Mouse (Mus musculus) heart, adult 8-10 months (tissue): ENCODE data around the gene Ankrd54. TPM values are rescaled to one million over a fixed set of nuclear protein-coding genes. Genes with fewer than 3 reads are reported as not detected.
"Not testable (repeated sequence)": the region's sequence is repeated elsewhere in the genome, so short reads cannot be mapped to it uniquely, and the experiment has no call there.

Experiments
- DNase-seq: peaks from one replicate; pipeline ENCODE4 v3.0.0; 2022; ENCODE audit warnings: low spot score
- total RNA-seq, 4 experiments: library from RNA; stranded (reverse); gene quantifications; 2 replicates each; pipeline ENCODE4 v1.2.4; 2022

Gene Ankrd54
- total RNA-seq, 4 experiments from 2014 or later = 6.3 to 8.0 (median 7.6) TPM

DNA sequence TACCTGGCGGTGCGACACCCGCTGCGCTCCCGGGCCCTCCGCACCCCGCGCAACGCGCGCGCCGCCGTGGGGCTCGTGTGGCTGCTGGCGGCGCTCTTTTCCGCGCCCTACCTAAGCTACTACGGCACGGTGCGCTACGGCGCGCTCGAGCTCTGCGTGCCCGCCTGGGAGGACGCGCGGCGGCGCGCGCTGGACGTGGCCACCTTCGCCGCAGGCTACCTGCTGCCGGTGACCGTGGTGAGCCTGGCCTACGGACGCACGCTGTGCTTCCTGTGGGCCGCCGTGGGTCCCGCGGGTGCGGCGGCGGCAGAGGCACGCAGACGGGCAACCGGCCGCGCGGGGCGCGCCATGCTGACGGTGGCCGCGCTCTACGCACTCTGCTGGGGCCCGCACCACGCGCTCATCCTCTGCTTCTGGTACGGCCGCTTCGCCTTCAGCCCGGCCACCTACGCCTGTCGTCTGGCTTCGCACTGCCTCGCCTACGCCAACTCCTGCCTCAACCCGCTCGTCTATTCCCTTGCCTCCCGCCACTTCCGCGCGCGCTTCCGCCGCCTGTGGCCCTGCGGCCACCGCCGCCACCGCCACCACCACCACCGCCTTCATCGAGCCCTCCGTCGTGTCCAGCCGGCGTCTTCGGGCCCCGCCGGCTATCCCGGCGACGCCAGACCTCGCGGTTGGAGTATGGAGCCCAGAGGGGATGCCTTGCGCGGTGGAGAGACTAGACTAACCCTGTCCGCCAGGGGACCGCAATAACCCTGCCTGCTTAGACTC, 19.8 kb downstream of the Ankrd54 start:
- no peak for DNase-seq

DNA sequence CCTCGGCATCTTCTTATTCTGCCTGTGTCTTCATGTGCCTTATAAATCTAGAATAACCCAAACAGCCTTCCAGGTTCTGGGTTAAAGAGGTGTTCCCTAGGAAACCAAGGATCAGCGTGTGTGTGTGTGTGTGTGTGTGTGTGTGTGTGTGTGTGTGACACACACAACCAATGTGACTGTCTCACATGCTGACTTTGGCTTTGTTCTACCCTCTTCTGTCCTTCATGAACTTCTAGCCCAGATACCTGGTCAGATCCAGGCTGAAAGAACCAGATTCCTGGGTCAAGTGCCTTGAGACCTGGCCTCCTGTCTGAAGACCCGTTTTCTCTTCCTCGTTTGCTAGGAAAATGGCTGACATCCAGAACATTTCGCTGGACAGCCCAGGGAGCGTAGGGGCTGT, 21.1 kb downstream of the Ankrd54 start, which contains the start of gene Galr3:
Gene Galr3 (plus strand): TSS at position 301 of the 400 bp plus-strand sequence.
- DNase-seq = no peak

DNA sequence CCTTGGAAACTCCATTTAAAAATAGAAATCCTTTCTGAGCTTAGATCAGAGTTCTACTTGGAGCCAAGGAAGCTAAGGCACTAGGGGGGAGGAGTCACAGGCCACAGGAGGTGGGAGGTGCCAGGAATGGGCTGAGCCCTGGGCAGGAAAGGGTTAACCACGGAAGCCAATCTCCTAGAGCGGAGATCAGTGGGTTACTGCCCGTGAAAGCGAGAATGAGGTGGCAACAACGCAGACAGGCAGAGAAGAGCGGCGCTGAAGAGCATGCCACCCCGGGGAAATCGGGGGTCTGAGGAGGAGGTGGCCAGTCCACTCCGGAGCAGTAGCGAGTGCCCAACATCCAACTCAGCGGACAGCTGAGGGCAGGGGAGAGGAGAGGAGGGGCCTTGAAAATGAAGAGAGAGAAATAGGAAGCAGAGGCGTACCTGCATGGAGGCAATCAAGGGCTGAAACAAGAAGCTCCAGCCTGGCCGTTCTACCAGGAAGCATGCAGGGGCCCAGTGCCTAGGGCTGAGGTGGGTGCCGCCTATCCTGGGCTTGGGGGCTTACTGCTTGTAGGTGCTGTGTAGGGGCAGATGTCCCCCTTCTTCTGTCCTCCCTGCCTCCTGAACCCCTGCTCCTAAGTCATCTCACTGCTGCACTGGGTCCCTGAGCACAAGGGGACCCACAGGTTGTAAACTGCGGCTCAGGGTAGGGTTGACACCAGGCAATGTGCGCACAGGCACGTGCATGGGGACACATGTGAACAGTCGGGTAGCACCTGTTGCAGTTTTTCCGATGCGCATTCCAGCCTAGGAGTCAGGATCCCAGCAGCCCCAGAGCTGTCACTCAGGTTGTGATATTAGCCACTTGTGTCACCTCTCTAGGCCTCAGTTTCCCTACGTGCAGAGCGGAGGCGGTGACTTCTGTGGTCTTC, 21.9 kb downstream of the Ankrd54 start:
- no peak for DNase-seq

DNA sequence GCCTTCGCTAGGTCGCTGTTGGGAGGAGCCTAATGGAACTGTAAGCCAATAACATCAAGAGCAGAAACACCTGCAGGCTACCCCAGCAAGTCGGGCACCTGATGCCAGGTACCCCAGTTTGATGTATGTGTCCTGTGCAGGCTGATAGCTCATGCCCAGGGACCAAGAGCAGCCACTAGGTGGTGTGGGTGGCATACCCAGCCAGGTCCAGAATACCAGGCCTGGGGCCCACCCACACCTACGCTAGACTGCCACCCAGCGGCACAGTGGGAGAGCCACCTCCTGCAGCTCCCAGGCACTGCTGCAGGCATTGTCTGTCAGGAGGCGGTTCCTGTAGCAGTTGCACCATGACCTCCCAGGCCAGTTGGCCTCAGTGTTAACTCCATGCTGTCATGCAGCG, 23.8 kb downstream of the Ankrd54 start:
- no peak for DNase-seq

DNA sequence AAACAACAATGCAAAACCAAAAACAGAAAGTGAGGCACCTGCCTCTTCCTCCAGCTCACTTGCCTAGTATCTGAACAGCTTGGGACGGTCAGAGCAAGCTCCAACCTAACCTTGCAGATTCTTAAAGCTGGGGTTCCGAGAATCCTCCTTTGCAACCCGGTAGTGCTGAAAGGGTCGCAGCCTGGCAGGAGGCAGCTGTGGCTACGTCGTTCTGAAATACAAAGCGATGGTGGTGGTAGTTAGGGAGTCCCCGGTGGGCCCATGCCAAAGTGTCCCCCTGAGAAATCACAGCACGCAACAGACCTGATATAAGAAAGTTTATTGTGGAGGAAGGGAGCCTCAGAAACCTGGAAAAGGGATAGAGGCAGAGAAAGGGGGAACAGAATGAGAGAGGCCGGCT, 24.4 kb downstream of the Ankrd54 start:
- no peak for DNase-seq

DNA sequence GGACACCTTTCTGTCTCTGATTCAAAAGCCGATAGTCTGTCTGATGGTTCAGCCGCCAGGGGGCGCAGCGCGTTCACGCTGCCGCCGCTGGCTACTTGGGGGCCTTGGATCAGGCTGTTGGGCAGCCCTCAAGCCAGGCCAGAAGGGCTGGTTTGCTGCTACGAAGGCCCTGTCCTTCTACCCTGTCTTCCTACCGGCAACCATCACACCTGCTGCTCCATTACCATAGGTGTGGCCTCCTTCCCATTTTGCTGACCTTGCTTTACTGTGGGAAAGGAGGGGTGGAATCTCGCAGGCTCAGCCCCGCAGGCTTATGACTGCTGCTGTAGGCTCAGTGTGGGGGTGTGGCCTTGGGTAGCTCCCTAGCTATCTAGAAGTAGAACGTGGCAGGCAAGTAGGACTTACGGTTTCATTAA, 24.8 kb downstream of the Ankrd54 start:
- peak; percentile 67 for DNase-seq

DNA sequence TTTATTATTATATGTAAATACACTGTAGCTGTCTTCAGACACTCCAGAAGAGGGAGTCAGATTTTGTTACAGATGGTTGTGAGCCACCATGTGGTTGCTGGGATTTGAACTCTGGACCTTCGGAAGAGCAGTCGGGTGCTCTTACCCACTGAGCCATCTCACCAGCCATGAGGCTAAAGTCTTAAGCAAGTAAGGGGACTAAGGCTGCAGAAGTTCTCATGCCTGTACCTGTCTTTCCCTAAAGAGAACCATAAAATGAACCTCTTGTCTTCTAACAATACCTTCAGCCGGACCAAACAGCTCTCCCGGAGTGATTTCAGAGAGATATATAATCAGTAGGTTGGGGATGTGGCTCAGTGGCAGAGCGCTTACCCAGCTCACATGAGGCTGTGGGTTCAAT, 30.8 kb downstream of the Ankrd54 start:
- DNase-seq = not testable (repeated sequence)

DNA sequence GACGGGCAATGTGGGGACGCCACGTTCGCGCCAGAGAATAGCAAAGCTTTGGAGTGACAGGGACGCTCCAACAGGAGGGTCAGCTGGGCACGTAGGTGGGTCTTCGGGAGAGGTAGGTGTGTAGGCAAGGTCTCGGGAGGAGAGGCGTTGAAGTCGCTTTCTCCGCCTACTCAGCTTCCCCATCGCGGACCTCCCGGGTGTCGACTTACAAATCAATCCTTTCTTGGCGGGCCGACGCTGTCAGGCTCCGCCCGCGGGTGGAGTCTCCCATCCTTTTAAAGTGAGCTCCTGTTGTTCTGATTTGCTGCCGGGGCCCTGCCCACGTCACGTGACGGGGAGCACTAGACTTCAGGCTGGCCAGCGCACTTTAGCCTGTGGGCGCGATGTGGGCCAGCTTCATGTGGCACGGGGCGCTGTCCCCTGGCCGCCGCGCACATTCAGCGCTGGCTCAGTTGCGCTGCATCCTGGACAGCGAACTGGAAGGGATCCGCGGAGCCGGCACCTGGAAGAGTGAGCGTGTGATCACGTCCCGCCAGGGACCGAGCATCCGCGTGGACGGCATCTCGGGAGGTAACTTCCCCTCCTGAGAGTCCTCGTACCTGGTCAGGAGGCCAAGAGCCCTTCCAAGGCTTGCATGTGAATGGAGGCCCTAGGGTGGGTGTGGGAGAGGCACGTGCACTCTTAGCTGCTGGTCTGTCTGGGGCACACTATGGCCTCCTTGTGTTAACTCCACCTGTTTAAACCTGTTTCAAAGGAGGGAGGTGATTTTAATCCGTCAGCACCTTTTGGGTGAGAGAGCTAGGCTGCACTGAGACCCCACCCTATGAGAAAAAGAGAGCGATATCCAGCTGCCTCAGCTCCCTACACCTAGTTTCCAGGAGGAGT, 31.9 kb downstream of the Ankrd54 start:
- DNase-seq = peak; percentile 88

DNA sequence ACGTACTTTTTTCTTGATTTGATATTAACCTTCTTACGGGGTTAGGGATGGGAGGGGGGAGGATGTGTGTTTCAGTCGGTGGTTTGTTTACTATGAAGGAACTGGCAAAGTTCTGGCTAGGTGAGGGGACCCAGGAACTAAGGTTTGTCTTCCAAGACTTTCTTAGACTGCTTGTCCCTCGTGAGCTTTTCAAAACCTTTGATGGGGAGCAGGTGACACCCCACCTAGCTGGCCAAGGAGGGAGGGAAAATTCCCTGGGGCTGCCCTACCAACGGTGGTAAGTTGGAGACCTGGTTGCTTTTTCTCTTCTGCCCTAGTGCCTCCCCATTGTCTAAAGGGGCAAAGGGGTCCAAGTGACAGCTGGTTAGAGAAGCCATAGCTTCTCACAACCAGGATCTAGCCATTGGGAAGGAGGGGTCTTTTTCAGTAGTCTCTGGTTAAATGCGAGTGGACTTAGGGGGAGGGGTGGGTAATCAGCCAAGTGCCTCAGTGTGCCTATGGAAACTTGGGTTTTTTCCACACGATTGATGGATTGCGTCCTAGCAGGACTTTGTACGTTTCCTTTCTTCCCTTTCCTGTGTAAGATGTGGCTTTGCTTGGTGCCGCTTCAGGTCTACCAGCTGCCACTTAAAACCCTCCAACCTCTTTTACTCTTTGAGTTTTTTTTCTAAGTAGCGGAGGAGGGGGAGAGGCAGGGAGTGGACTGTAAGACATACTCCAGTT, 33.0 kb downstream of the Ankrd54 start:
- no peak for DNase-seq

DNA sequence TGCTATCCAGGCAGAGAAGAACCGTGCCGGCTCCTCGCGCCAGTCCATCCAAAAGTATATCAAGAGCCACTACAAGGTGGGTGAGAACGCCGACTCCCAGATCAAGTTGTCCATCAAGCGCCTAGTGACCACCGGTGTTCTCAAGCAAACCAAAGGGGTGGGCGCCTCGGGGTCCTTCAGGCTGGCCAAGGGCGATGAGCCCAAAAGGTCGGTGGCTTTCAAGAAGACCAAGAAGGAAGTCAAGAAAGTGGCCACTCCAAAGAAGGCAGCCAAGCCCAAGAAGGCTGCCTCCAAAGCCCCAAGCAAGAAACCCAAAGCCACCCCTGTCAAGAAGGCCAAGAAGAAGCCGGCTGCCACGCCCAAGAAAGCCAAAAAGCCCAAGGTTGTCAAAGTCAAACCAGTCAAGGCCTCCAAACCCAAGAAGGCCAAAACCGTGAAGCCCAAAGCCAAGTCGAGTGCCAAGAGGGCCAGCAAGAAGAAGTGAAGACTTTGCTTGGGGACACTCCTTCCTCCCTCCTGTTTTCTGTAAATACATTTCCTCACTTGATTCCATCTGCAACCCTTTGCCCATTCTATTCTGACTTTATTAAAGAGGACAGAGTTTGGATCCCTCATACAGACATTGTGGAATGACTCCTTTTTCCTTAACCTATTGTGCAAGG, 33.7 kb downstream of the Ankrd54 start:
- no peak for DNase-seq

DNA sequence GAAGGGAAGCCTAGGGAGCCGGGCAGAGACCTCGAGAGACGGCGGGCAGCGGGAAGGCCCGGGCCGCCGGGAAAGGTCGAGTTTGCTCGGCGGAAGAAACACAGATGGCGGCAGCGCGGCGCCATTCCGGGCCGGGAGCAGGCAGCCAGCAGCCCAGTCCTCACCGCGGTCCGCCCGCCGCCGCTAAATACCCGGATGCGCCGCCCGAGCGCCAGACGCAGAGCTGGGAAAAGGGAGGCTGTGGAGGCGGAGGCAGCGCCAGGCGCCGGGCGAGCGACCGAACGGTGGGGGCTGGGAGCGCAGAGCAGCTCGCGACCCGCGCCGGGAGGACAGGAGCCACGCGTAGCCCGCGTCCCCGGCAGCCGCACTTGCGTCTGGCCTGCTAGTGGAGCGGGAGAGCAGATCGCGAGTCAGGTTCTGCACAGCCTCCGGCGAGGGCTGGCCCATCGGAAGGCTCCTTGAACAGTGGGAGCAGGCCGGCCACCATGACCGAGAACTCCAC, 34.4 kb downstream of the Ankrd54 start, which contains the start of gene H1f0:
Gene H1f0 (plus strand): TSS at position 214 of the 502 bp plus-strand sequence.
- peak; percentile 91 for DNase-seq

DNA sequence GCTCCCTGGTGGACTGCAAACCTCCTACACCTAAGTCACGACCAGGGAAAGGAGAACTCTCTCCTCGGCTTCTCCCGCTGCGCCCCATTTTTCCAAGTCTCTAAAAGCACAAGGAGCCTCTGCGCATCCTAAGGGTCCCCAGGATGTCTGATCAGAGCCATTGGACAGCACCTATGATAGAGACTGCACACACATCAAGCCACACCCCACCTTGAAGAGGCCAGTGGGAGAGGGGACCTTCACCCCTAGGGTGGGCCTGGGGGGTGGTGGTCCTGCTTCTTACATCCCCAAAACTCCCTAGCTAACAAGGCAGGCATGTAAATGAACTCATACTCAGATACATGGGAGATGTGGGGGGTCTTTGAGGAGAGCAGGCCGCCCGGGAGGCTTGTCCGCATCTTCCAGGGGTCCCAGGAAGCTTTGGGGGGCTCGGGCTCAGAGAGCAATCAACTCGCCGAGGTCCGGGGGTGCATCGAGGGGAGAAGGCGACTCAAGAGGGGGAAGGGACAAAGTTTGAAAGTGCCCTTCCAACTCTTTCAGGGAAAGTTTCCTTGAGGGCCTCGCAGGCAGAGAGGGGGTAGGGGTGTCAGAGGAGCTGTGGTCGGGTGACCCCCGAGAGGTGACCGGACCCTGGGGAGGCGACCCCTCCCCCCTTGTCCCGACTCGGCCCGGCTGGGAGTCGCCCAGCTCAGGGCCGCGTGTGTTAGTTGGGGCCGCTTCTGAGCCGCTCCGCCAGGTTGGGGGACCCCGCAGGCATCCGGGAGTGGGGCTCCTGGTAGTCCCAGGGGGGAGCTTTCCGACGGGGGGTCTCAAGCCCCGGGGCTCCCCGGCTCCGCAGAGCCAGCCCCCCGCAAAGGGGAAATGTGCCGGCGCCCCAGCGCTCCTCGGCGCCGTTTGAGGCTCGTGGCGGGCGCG, 35.1 kb downstream of the Ankrd54 start:
- no peak for DNase-seq

DNA sequence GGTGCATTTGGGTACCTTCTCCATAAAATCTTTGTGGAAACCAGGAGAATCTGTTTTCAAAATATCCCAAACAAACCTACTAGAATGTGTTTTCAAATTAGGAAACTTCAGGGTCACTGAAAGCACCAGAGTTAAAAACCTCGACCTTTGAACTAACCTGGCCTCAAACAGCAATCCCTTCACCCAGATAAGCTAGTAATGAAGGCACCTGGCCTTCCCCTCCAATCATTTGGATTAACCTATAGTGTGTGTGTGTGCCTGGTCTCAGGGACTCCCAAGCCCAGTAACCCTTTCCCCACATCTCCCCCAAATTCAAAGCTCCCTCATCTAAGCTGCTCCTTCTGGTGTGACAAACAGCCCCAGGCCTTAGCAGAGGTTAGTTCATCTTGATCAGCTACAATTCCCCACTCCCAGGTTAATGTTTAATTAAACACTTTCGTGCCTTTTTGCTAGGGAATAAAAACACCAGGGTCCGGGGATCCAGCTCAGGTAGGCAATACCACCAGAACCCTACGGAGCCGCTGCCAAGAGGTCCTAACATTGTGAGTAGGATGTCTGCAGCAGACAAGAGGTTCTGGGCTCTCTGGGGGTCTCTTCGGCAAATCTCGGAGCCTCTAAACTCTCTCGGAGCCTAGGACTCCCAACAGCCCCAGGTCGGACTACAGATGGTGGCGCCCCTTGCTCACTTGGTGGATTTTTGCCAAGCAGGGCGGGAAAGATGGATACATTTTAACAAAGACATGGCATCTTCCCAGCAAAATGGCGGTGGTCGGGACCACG, 36.0 kb downstream of the Ankrd54 start:
- no peak for DNase-seq

DNA sequence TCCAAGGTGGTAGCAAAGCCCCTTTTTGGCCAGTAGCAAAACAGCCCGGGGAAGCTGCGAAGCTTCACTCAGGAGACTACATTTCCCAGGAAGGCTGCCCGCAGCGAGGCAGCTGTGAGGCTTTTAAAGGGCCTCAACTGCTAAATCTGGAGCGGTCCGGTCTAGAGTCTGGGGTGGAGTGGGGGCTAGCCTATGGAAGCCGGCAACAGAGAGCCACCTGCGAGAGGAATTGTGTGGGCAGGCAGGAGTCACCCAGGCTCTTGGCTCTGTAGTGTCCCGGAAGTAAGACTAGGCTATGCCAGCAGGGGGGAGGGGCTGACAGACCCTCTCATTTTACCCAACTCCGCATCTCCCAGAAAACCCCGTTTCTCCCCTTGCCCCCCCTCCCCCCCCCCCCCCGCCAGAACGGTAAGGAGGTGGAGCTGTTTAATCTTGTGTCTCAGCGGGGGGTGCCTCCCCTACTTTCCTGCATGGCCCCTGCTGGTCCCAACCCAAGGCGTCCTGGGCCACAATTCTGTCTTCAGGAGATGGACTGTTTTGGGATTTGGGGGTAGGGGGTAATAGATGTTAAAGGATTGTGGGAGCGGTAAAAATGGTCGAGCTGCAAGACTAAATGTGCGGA, 36.9 kb downstream of the Ankrd54 start:
- no peak for DNase-seq

DNA sequence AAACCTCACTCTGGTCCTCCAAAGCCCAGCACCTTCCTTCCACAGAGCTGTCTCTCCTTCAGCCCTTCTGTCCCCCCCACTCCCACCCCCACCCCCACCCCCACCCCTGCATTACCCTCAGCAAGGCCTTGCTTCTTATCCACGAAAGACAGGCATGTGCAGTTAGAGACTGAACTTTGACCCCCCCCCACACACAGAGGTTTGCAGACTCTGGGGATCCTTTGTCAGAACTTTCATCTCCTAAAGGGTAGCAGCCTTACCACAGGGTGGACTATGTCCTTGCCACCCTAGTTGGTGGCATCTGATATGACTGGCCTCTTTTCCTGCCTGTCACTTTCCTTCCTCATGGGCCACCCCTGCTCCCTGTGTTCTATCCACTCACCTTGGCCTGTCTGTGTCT, 39.3 kb downstream of the Ankrd54 start:
- no peak for DNase-seq

DNA sequence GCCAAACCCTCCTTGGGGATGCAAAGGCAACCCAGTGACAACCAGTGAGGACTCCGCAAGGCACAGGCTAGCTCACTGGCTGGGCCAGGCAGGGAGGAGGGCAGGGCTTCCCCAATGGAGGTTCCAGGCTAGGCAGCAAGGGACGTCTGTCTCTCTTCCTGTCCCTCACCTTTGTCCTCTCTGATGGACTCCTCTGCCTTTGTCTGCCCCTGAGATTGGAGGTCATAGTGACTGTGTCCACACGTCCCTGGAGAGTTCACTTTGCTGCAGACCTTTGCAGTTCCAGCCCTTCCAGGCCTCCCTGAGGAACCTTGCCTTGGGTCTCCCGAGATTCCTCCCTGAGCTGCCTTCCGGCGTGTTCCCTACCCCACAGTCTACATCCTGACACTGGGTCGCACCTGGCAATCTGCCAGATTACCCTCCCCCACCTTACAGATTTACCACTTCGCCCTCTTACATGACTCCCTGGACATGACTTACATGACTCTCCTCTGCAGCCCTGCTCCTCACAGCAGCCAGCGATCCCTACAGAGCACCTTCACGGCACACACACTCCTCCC, 39.9 kb downstream of the Ankrd54 start:
- no peak for DNase-seq

DNA sequence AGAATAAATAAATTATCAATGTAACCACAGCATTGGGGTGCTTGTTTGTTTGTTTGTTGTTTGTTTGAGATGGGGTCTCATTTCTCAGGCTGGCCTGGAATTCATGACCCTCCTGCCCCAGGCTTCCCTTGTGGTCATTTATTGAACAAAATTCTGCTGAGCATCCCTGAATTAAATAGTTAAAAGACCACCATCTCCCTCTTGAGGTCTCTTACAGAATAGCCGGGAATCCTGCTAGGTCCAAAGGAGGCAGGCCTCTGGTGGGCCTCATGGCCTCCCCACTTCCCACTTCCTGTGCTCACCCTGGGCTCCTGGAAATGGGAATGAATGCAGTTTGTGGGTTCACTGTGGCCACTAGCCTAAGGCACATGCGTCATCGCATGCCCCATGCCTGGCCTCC, 43.8 kb downstream of the Ankrd54 start:
- no peak for DNase-seq
